Mouse (Mus musculus): ENCODE measurements around the gene Cfap43. TPM values are rescaled to one million over a fixed set of nuclear protein-coding genes. Genes with fewer than 3 reads are reported as not detected.

The Cfap43 gene
- total and polyA plus RNA-seq, 3 experiments = 3.2 to 12.7 (median 11.7) TPM

GRCm38 (mm10) chr19:47867628-47868175 lies 51.4 kb downstream of the Cfap43 start:
- TF ChIP-seq JUN (IDR thresholded peaks at IDR 0.05; ENCODE audit: insufficient read depth, low read depth, low read length) (no peak), EP300 (IDR thresholded peaks at IDR 0.05; ENCODE audit: low read length) (no peak), MYC (IDR thresholded peaks at IDR 0.05; ENCODE audit: low read depth, low read length) (no peak), NRF1 (IDR thresholded peaks at IDR 0.05; ENCODE audit: low read depth, low read length) (no peak), TCF12 (IDR thresholded peaks at IDR 0.05; ENCODE audit: low read depth, low read length) (no peak), SIN3A (IDR thresholded peaks at IDR 0.05; ENCODE audit: low read length) (no peak), KAT2A (IDR thresholded peaks at IDR 0.05; ENCODE audit: insufficient replicate concordance, low read length) (no peak), TBP (conservative IDR thresholded peaks at IDR 0.05; ENCODE audit: low read depth, low read length) (no peak), IRF4 (IDR thresholded peaks at IDR 0.05; ENCODE audit: low read depth, low read length) (no peak), BHLHE40 (IDR thresholded peaks at IDR 0.05; ENCODE audit: low read depth, low read length) (no peak), POLR2AphosphoS2 (IDR thresholded peaks at IDR 0.05; ENCODE audit: low read depth, low read length) (no peak), MXI1 (IDR thresholded peaks at IDR 0.05; ENCODE audit: low read depth, low read length) (no peak), ELF1 (IDR thresholded peaks at IDR 0.05; ENCODE audit: low read depth, low read length) (no peak)
- dilution Hi-C loops (cut with MboI; ENCODE audit: extremely low pct_ligation_motif_present, extremely low pct_unique_long_range_greater_than_20kb, low sequenced_read_pairs) (no loop called here), in situ Hi-C loops (cut with MboI; ENCODE audit: low pct_ligation_motif_present, low pct_unique_long_range_greater_than_20kb, low sequenced_read_pairs) (loop anchor here (25.0 kb wide), 1 partner anchor 505 kb away; no protein-coding TSS in a partner anchor)

GRCm38 (mm10) chr19:47865353-47865947 lies 53.6 kb downstream of the Cfap43 start, which contains the start of gene Gsto2:
TSS of gene Gsto2 (plus strand) at chr19:47865534.
- dilution Hi-C loops (cut with MboI; ENCODE audit: extremely low pct_ligation_motif_present, extremely low pct_unique_long_range_greater_than_20kb, low sequenced_read_pairs) = no loop called here
- H3K9me3 ChIP-seq (replicated peaks; ENCODE audit: low read length) = no peaks in the 10 kb centered on the region
- peak within 1 kb of the TSS; percentile 62 to 98 (median 77) for H3K4me3 ChIP-seq (replicated peaks in 1 of 3; ENCODE audit: low read depth in 2 of 3, low read length in 2 of 3, poor library complexity in 1 of 3)

More at GRCm38 (mm10) chr19:47867628-47868175, 51.4 kb downstream of the Cfap43 start:
- no peaks in the 10 kb centered on the region for H3K79me2 ChIP-seq (replicated peaks; ENCODE audit: control insufficient read depth, extremely low read depth, insufficient read depth, poor library complexity, severe bottlenecking)
- H3K27me3 ChIP-seq (replicated peaks) = peaks cover 1% of the 10 kb centered on the region
- DNase-seq (ENCODE audit: extremely low read depth) = no peak
- H3K36me3 ChIP-seq (replicated peaks in 1 of 2; ENCODE audit: control insufficient read depth in 1 of 2, insufficient read depth in 1 of 2, low read length in 1 of 2) = peaks cover 9 to 15% of the 10 kb centered on the region in 2 experiments
- H3K9ac ChIP-seq (ENCODE audit: insufficient read depth, low read depth) = no peak overlapping the region
- H3K4me1 ChIP-seq (ENCODE audit: control insufficient read depth in 1 of 2, insufficient read depth in 2 of 2) = peaks cover 5 to 13% of the 10 kb centered on the region in 2 experiments
- H3K4me2 ChIP-seq (ENCODE audit: insufficient read depth, low read depth, poor library complexity, severe bottlenecking) = no peak overlapping the region
- H3K9me3 ChIP-seq (replicated peaks; ENCODE audit: low read length) = no peaks in the 10 kb centered on the region
- no peak overlapping the region for H3K4me3 ChIP-seq (replicated peaks in 1 of 3; ENCODE audit: low read depth in 2 of 3, low read length in 2 of 3, poor library complexity in 1 of 3)
- no peak overlapping the region for H3K27ac ChIP-seq (ENCODE audit: insufficient read depth, low read depth)

More at GRCm38 (mm10) chr19:47865353-47865947, 53.6 kb downstream of the Cfap43 start, which contains the start of gene Gsto2:
- Histone ChIP-seq H3K79me2 (replicated peaks; ENCODE audit: control insufficient read depth, extremely low read depth, insufficient read depth, poor library complexity, severe bottlenecking) (no peaks in the 10 kb centered on the region), H3K27me3 (replicated peaks) (peaks cover 1% of the 10 kb centered on the region), H3K9ac (ENCODE audit: insufficient read depth, low read depth) (peak within 1 kb of the TSS; percentile 98), H3K36me3 (replicated peaks in 1 of 2; ENCODE audit: control insufficient read depth in 1 of 2, insufficient read depth in 1 of 2, low read length in 1 of 2) (peaks cover 17 to 26% of the 10 kb centered on the region in 2 experiments), H3K4me1 (ENCODE audit: control insufficient read depth in 1 of 2, insufficient read depth in 2 of 2) (peaks cover 5 to 17% of the 10 kb centered on the region in 2 experiments), H3K27ac (ENCODE audit: insufficient read depth, low read depth) (peak within 1 kb of the TSS; percentile 59), H3K4me2 (ENCODE audit: insufficient read depth, low read depth, poor library complexity, severe bottlenecking) (peak within 1 kb of the TSS; percentile 96)
- in situ Hi-C loops (cut with MboI; ENCODE audit: low pct_ligation_motif_present, low pct_unique_long_range_greater_than_20kb, low sequenced_read_pairs) = loop anchor here (25.0 kb wide), 1 partner anchor 503 kb away; no protein-coding TSS in a partner anchor
- peak; percentile 96 for DNase-seq (ENCODE audit: extremely low read depth)
- TF ChIP-seq TCF12 (IDR thresholded peaks at IDR 0.05; ENCODE audit: low read depth, low read length) (peak; percentile 68; the same call in 1 of the 2 replicates), MXI1 (IDR thresholded peaks at IDR 0.05; ENCODE audit: low read depth, low read length) (peak; percentile 69; the same call in 1 of the 2 replicates), ZMIZ1 (IDR thresholded peaks at IDR 0.05; ENCODE audit: low read depth, low read length) (peak; percentile 70), HCFC1 (IDR thresholded peaks at IDR 0.05; ENCODE audit: low read depth, low read length) (peak; percentile 82), NRF1 (IDR thresholded peaks at IDR 0.05; ENCODE audit: low read depth, low read length) (peak; percentile 24; the same call in 1 of the 2 replicates), MAX (IDR thresholded peaks at IDR 0.05; ENCODE audit: low read length) (peak; percentile 48), CTCF (conservative IDR thresholded peaks at IDR 0.05 in 1 of 2, IDR thresholded peaks at IDR 0.05 in 1 of 2; ENCODE audit: low read depth in 2 of 2, low read length in 2 of 2) (peak in 1 of 2 experiments; percentile 59; a peak in 2 of 4 replicates), JUND (conservative IDR thresholded peaks at IDR 0.05; ENCODE audit: low read depth, low read length) (no peak), SIN3A (IDR thresholded peaks at IDR 0.05; ENCODE audit: low read length) (peak; percentile 58; the same call in 1 of the 2 replicates), TBP (conservative IDR thresholded peaks at IDR 0.05; ENCODE audit: low read depth, low read length) (peak; percentile 84), SMC3 (IDR thresholded peaks at IDR 0.05; ENCODE audit: low read depth, low read length) (no peak), POLR2AphosphoS2 (IDR thresholded peaks at IDR 0.05; ENCODE audit: low read depth, low read length) (peak; percentile 74; the same call in 1 of the 2 replicates), UBTF (IDR thresholded peaks at IDR 0.05; ENCODE audit: low read depth, low read length) (no peak), MAZ (IDR thresholded peaks at IDR 0.05; ENCODE audit: low read depth, low read length) (no peak), USF1 (IDR thresholded peaks at IDR 0.05; ENCODE audit: low read depth, low read length) (no peak), NELFE (IDR thresholded peaks at IDR 0.05; ENCODE audit: low read depth, low read length) (peak; percentile 88), ELF1 (IDR thresholded peaks at IDR 0.05; ENCODE audit: low read depth, low read length) (peak; percentile 91), MEF2A (IDR thresholded peaks at IDR 0.05; ENCODE audit: borderline replicate concordance, low read depth, low read length) (peak; percentile 51), POLR2A (IDR thresholded peaks at IDR 0.05; ENCODE audit: low read depth, low read length) (peak; percentile 86), CHD2 (IDR thresholded peaks at IDR 0.05; ENCODE audit: low read length) (peak; percentile 85), KAT2A (IDR thresholded peaks at IDR 0.05; ENCODE audit: insufficient replicate concordance, low read length) (peak; percentile 71; the same call in 1 of the 2 replicates), MYC (IDR thresholded peaks at IDR 0.05; ENCODE audit: low read depth, low read length) (no peak), ZC3H11A (IDR thresholded peaks at IDR 0.05; ENCODE audit: low read depth, low read length) (no peak)
